Mouse (Mus musculus): Measurements from ENCODE around the gene Adra2b.

Gene Adra2b

DNA sequence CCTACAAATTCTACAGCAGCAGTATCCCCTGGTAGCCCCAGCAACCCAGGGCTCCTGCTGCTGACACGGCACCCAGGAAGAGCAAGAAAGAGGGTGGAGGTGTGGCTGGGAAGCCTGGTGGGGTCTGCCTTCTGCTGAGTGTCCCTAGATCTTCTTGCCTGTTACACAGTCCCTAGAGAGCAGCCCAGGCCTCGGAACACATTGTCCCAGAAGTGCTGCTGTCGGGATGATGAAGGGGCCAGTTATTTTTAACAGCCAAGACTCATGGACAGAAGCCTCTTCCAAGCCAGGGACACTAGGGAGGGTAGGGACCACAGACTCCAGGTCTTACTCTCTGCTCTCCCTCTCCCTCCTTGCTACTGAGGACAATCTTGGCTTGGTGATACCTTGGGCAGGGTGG is 16.2 kb downstream of the Adra2b start:
- DNase-seq (ENCODE audit: low spot score in 2 of 2): no peak

DNA sequence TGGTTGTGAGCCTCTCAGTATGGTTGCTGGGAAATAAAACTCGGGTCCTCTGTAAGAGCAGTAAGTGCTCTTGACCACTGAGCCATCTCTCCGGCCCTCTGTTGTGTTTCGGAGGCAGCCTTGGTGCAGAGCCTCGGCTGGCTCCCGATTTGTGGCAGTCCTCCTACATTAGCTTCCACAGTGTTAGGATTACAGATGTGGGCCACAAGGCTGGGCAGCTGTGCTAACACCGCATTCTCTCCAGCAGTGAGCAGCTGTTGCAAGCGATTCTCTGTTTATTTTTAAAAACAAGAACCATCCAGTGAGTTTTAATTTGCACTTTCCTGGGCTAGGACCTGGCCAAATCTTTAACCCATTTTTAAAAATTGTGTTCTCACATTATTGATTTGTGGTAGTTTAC is 20.9 kb downstream of the Adra2b start:
- no peak for DNase-seq (ENCODE audit: low spot score in 2 of 2)

DNA sequence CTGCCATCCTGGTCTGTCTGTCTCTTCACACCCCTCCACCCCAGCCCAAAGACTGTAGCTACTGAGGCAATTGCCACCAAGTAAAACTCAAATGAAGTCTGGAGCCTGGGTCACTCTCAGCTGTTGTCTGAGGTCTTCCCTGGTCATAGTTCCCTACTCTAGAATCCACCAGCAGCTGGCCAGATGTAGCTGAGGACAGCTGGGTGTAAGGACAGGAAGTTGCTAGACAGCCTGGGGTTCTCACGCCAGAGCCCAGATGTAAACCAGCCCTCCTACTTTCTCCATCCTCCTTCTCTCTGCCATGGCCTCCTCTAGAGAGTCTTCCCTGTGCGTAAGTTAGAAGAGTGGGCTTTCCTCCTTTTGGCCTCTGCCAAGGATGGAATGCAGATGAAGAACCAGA is 24.5 kb downstream of the Adra2b start:
- DNase-seq (ENCODE audit: low spot score in 2 of 2): no peak

DNA sequence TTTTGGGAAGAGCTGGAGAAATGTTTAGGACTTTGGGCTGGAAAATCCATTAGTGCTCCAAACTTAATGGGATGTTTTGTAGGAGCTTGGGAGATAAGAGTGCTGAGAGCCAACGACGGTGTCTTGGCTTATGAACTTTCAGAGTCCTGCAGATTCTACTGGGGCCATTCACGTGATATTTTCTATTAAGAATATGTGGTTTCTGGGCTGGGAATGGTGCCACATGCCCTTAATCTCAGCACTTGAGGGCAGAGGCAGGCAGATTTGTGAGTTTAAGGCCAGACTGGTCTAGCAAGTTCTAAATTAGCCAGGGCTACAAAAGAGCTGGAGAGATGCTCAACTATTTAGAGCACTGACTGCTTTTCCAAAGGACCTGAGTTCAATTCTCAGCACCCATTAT is 27.3 kb downstream of the Adra2b start:
- DNase-seq (ENCODE audit: low spot score in 2 of 2): no peak

DNA sequence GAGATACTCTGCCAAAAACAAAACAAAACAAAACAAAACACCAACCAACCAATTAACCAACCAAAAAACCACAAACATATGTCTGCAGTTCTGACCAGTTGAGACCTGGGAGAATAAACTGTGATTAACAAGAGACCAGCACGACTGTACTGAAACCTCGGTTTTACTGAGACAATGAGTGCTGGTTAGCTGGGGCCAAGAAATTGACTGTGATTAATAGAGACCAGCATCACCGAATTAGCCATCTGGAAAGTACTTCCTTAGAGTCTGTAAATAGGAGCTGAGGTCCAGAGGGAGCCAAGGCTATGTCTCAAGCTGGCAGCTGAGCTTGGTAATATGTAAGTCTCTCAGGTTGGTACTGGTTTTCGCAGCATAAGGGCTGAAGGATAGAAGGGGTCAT is 27.8 kb downstream of the Adra2b start:
- DNase-seq (ENCODE audit: low spot score in 2 of 2): no peak

GRCm38 (mm10) chr2:127391323-127391722 is 28.3 kb downstream of the Adra2b start:
- DNase-seq (ENCODE audit: low spot score in 2 of 2): no peak

DNA sequence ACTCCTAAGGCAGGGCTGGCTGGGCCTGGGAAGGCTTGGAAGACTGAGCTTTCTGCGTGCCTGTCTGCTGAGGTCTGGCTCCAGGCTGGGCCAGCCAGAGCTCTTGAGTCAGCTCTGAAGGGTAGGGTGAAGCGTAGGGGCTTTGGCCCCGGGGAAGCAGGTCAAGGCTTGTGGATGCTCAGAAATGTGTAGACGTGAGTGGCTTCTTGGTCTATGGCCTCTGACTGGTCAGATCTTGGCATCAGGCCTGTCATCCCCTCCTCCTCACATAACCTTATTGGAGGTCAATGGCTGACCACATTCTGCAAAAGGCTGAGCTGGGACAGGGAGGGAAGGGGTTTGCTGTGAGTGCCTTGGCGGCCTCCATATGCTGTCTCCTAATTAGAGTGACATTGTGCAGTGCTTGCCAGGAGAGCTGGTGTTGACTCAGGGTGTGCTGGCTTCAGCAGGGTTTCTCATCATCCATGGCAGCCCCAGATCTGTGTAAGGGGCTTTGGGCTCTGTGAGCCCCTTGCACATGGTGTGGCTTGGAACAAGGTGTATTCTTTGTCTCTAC is 31.7 kb downstream of the Adra2b start:
- DNase-seq (ENCODE audit: low spot score in 2 of 2): no peak

DNA sequence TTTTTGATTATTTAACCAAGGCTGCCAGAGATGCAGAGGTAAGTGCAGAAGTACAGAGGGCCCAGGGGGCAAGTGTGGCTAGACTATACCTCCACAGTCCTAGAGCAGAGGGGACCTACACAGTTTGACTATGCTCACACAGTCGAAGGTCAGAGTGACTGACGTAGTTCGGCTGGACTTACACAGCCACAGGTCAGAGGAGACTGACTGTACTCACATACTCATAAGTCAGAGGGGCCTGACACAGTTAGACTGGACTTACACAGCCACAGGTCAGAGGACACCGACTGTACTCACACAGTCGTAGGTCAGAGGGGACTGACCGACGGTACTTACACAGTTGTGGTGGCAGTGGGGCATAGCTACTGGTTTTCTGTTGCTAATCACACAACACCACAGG is 35.7 kb downstream of the Adra2b start:
- no peak for DNase-seq (ENCODE audit: low spot score in 2 of 2)

- DNase-seq (ENCODE audit: low spot score in 2 of 2): no peak
Measured at GRCm38 (mm10) chr2:127411126-127411525, 48.1 kb downstream of the Adra2b start.

DNA sequence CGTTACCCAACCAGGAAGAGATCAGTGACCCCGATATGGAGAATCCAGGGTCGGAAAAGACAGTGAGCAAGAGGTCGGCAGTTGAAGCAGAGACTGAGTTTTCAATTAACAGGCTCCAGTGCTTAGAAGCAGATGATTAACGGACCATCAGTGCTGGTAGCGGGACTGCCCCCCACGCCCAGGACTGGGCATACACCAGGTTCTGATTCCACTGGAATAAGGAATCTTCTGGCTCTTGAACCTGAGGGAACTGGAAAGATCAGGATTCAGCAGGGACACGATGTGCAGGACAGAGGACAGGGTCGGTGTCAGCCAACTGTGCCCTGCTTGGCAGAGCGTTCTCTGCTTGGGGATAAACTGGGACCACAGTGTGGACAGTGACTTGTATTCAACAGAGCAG is 52.8 kb downstream of the Adra2b start:
- DNase-seq (ENCODE audit: low spot score in 2 of 2): no peak

- no peak for DNase-seq (ENCODE audit: low spot score in 2 of 2)
Measured at GRCm38 (mm10) chr2:127416706-127417105, 53.7 kb downstream of the Adra2b start.

Measured in thymus, postnatal 10 days (tissue).